Mouse (Mus musculus): Measurements from ENCODE around the gene Zfp541. TPM values are rescaled to one million over a fixed set of nuclear protein-coding genes. Genes with fewer than 3 reads are reported as not detected.

Zfp541 gene
- polyA plus RNA-seq, 1 experiment from 2014 or later = not detected

DNA sequence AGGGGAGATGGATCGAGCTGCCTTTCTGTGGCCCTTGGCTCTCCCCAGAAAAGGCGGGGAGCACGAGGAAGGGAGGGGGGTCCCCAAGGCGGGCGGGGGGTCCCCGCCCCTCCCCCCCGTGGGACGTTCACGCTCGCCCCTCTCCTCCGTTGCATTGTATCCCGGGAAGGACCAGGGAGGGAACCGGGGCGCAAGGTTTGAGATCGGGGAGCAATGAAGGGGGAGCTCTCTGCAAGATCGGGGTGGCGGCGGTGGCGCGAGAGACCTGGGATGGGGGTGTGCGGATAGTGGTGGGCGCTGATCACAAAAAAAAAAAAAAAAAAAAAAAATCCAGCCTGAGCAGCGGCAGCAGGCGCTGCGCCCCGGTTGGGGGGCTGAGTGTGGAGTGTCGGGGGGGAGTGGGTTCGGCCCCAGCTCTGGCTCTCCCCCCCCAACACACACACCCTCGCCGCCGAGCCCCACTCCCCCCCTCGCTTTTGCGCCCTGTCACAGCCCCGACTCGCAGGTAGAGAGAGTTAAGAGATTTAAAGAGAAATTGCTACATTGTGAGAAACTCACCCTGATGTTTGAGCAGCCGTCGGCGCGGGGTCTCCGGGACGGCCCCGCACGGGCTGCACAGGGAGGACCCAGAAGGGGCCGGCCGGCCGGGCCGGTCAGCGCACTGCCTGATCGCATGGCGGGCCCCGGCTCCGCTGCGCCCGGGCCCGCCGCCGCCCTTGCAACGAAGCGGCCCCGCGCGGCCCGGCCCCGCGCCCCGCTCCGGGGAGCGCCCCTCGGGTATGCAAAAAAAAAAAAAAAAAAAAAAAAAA lies 14.1 kb upstream of the Zfp541 start, which contains the start of gene Bicra:
Bicra (minus strand) TSS at position 584 of the 809 bp plus-strand sequence.
- Histone ChIP-seq H3K9me3 (no peaks in the 10 kb centered on the region), H3K36me3 (no peaks in the 10 kb centered on the region), H3K4me3 (peak within 1 kb of the TSS; percentile 84), H3K27me3 (ENCODE audit: insufficient read depth, poor library complexity, severe bottlenecking) (no peaks in the 10 kb centered on the region), H3K4me1 (peaks cover 59% of the 10 kb centered on the region), H3K27ac (peak within 1 kb of the TSS; percentile 97)
- under 1% methylated on average over 61 of the region's 69 CpGs for WGBS
- DNase-seq (ENCODE audit: low spot score) = peak; percentile 89

DNA sequence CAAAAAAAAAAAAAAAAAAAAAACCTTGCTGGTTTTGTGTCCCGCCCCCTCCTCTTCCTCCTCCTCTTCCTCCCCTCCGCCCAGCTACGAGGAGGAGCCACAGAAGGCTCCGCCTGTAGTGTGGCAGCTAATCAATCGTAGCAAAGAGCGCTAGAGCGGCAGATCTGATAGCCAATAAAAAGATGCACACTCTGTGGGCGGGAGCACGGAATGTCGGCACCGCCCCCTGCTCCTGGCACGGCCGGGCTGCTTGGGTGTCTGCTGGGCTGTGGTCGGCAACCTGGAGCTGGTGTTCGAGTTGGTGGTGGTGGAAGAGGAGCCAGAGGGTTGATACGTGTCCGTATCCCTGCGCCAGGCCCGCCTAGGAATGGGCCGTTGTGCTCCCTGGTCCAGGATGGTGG lies 13.4 kb upstream of the Zfp541 start:
- DNase-seq (ENCODE audit: low spot score) = peak; percentile 98
- 1% methylated on average over 19 of the region's 20 CpGs for WGBS
- no peaks in the 10 kb centered on the region for H3K36me3 ChIP-seq
- peak overlapping the region; percentile 97 for H3K27ac ChIP-seq
- H3K4me1 ChIP-seq = peaks cover 55% of the 10 kb centered on the region
- H3K27me3 ChIP-seq (ENCODE audit: insufficient read depth, poor library complexity, severe bottlenecking) = no peaks in the 10 kb centered on the region
- H3K9me3 ChIP-seq = no peaks in the 10 kb centered on the region
- H3K4me3 ChIP-seq = peak overlapping the region; percentile 84

DNA sequence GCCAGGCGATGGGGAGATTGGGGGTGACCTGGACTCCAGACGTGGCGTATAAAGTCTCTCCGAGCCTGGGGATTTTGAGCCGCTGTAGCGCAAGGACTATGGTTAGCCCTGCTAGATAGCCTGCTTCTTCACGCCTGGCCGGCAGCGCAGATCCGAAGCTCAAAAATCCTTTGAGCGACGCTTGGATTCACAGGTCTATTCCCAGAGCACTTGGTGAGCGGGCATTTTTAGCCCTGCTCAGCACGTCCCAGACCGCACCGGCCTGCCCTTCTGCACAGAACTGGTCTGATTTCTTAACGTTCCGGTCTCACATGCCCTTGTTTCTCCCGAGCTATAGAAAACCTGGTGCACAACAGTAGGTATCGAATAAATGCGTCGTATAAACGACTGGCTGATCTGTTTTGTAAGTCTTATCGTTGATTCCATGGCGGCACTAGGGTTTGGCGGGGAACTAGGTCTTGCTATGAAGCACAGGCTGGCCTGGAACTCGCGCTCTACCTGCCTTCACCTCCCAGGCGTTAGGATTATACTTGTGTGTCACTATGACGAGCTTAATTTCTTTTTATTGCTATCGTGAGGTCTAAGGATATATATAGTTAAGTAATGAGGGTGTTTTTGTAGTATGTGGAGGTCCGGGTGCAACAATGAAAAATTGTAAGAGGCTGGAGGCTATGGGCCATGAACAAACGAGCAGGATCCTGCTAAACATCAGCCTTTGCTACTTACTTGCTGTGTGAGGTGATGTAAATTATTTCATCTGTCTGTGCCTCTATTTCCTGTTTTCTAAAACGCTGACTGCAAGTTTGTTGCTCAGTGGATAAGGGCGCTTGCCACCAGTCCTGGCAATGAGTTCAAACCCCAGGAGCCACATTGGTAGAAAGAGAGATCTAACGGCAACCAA lies 12.7 kb upstream of the Zfp541 start:
- WGBS = 9% methylated on average over 36 of the region's 36 CpGs
- DNase-seq (ENCODE audit: low spot score) = peak; percentile 78
- H3K27me3 ChIP-seq (ENCODE audit: insufficient read depth, poor library complexity, severe bottlenecking) = no peaks in the 10 kb centered on the region
- no peaks in the 10 kb centered on the region for H3K36me3 ChIP-seq
- peak overlapping the region; percentile 97 for H3K27ac ChIP-seq
- H3K4me1 ChIP-seq = peaks cover 51% of the 10 kb centered on the region
- no peaks in the 10 kb centered on the region for H3K9me3 ChIP-seq
- H3K4me3 ChIP-seq = peak overlapping the region; percentile 84

DNA sequence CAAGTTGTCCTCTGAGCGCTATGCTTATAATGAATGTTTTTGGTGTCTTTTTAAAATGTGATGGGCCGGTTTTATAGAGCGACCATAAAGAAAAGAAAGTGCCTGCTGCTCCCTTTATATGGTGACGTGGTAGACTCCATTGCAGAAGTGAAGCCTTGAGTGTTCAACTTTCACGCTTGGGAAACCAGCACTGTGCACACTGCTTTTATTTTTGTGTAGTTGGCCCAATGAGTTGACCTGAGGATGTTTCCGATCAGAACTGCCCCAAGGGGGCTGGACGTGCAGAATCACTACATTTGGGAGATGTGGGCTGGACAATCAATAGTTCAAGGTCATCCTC lies 12.1 kb upstream of the Zfp541 start:
- Histone ChIP-seq H3K4me3 (peak overlapping the region; percentile 84), H3K36me3 (no peaks in the 10 kb centered on the region), H3K4me1 (peaks cover 46% of the 10 kb centered on the region), H3K9me3 (no peaks in the 10 kb centered on the region), H3K27ac (no peak overlapping the region), H3K27me3 (ENCODE audit: insufficient read depth, poor library complexity, severe bottlenecking) (no peaks in the 10 kb centered on the region)
- no peak for DNase-seq (ENCODE audit: low spot score)
- WGBS = 81% methylated on average over 7 of the region's 7 CpGs

DNA sequence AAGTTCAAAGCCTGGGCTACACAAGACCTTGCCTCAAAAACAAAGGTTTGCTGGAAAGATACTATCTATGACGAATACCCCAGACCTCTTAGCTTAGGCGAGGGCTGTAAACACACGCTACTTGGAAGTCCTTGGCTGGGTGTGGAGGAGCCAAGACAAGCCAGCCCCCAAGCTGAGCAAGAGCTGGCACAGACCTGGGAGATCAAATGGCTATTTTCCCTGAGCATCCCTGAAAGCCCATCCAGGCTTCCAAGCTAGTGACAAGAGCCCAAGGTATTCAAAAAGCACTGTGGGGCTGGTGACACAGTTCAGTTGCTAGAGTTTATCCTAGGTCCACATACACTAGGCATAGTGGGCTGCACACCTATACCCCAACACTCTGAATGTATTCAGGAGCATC lies 11.0 kb upstream of the Zfp541 start:
- no peaks in the 10 kb centered on the region for H3K9me3 ChIP-seq
- H3K27ac ChIP-seq = no peak overlapping the region
- no peak overlapping the region for H3K4me3 ChIP-seq
- WGBS = 86% methylated on average over 3 of the region's 3 CpGs
- no peak for DNase-seq (ENCODE audit: low spot score)
- no peaks in the 10 kb centered on the region for H3K36me3 ChIP-seq
- H3K27me3 ChIP-seq (ENCODE audit: insufficient read depth, poor library complexity, severe bottlenecking) = no peaks in the 10 kb centered on the region
- H3K4me1 ChIP-seq = peaks cover 36% of the 10 kb centered on the region

DNA sequence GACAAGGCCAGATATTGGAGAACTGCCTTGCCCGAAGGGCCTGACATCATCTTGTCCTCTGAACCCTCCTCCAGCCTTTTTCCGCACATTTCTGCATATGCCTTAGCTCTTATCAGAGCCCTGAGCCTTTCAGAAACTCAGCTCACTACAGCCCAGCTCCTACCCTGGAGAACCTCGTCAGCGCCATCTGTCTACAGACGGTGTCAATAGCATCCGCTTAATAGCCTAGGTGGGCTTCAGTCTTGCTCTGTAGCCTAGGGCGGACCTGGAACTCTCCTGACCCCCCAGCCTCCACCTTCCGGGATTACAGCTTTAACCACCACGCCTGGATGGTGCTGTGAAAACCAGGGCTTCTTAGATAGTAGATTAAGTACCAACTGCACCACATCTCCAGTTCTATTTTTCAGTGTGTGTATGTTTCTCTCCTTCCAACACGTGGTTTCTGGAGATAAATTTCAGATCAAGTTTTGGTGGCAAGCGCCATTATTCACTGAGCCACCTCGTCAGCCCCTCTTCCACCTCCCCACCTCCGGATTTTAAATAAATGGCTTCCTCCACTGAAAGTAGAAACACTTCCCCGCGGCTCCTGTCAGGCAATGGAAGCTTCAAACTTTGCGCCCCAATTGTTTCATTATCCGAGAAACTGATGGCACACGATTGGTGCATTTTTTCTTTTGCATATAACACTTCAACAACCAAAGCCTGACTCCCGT lies 9.6 kb upstream of the Zfp541 start:
- peak overlapping the region; percentile 85 for H3K27ac ChIP-seq
- WGBS = 5% methylated on average over 19 of the region's 19 CpGs
- H3K9me3 ChIP-seq = no peaks in the 10 kb centered on the region

DNA sequence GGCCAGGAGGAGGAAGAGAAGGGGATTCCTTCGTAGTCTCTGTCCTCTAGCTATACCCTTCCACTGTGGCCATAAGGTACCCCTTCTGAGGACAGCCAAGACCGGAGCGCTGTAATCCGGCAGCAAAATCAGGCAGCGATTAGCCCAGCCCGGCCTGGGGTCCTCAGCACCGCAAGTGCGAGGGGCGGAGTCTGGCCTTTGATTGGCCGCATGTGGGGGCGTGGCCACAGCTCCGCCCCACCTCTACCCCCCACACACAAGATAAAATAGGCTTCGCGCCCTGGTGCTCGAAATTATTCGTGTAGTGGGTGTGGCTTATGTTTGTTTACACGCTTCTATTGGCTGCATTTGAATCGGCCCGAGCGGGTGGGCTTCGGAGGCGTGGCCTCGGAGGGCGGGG lies 8.9 kb upstream of the Zfp541 start:
- H3K9me3 ChIP-seq = no peaks in the 10 kb centered on the region
- H3K27ac ChIP-seq = peak overlapping the region; percentile 85
- peak; percentile 98 for DNase-seq (ENCODE audit: low spot score)
- peaks cover 23% of the 10 kb centered on the region for H3K4me1 ChIP-seq
- H3K27me3 ChIP-seq (ENCODE audit: insufficient read depth, poor library complexity, severe bottlenecking) = no peaks in the 10 kb centered on the region
- no peaks in the 10 kb centered on the region for H3K36me3 ChIP-seq
- under 1% methylated on average over 24 of the region's 24 CpGs for WGBS
- H3K4me3 ChIP-seq = peak overlapping the region; percentile 62

More for the DNA sequence above, 9.6 kb upstream of the Zfp541 start:
- DNase-seq (ENCODE audit: low spot score) = peak; percentile 93
- peaks cover 23% of the 10 kb centered on the region for H3K4me1 ChIP-seq
- H3K36me3 ChIP-seq = no peaks in the 10 kb centered on the region
- no peaks in the 10 kb centered on the region for H3K27me3 ChIP-seq (ENCODE audit: insufficient read depth, poor library complexity, severe bottlenecking)
- H3K4me3 ChIP-seq = peak overlapping the region; percentile 62

DNA sequence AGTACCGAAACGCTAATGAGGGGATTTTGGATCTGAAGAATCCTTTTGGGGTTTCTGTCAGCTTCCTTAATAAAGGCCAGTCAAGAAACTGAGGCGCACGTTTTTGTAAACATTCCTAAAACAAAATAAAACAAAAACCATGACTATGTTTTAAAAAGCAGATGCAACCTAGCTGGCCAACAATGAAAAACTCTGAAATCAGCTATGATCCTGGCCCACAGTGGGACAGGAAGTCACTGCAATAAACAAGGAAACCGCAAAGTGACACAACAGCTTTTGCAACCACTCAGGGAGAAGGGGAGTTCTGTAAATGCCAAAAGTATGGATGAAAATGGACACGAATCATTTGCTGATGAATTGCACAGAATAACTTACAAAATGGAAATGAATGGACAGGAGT lies 8.5 kb upstream of the Zfp541 start:
- no peak overlapping the region for H3K27ac ChIP-seq
- H3K9me3 ChIP-seq = no peaks in the 10 kb centered on the region
- H3K4me3 ChIP-seq = peak overlapping the region; percentile 62
- H3K4me1 ChIP-seq = peaks cover 23% of the 10 kb centered on the region
- no peak for DNase-seq (ENCODE audit: low spot score)
- 16% methylated on average over 6 of the region's 6 CpGs for WGBS
- H3K36me3 ChIP-seq = no peaks in the 10 kb centered on the region
- H3K27me3 ChIP-seq (ENCODE audit: insufficient read depth, poor library complexity, severe bottlenecking) = no peaks in the 10 kb centered on the region

DNA sequence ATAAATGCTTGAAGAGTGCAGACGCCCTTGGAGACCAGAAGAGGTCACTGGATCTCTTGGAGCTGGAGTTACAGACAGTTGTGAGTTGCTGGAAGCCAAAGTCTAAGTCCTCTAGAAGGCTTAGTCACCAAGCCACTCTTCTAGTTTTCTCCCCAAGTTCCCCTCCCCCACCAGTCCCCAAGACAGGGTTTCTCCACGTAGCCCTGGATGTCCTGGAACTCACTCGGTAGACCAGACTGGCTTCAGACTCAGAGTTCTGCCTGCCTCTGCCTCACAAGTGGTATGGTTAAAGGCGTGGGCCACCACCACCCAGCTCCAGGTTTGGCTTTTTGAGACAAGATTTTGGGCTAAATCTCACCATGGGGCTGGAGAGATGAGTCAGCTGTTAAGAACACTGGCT lies 6.6 kb upstream of the Zfp541 start:
- no peaks in the 10 kb centered on the region for H3K9me3 ChIP-seq
- 60% methylated on average over 4 of the region's 4 CpGs for WGBS
- no peak for DNase-seq (ENCODE audit: low spot score)
- H3K4me1 ChIP-seq = peaks cover 11% of the 10 kb centered on the region
- H3K27ac ChIP-seq = no peak overlapping the region
- H3K27me3 ChIP-seq (ENCODE audit: insufficient read depth, poor library complexity, severe bottlenecking) = peaks cover 3% of the 10 kb centered on the region; the same call in 1 of the 2 replicates
- no peak overlapping the region for H3K4me3 ChIP-seq
- no peaks in the 10 kb centered on the region for H3K36me3 ChIP-seq

DNA sequence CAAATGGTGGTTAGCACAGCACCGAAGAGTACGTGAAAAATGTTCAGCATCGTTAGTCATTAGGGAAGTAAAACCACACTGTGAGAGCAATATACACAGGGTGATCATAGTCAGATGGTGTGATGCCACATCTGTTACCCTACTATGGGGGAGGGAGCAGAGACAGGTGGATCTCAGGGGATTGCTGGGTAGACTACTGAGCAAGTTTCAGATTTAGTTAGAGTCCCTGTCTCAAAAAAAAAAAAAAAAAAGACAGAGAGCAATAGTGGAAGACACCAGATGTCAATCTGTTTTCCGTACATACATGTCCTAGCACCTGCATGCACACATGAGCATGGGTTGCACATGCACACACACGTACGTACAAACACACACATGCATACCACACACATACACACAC lies 5.9 kb upstream of the Zfp541 start:
- peaks cover 7% of the 10 kb centered on the region for H3K4me1 ChIP-seq
- WGBS = 84% methylated on average over 6 of the region's 6 CpGs
- no peak overlapping the region for H3K27ac ChIP-seq
- no peak overlapping the region for H3K4me3 ChIP-seq
- no peaks in the 10 kb centered on the region for H3K36me3 ChIP-seq
- H3K27me3 ChIP-seq (ENCODE audit: insufficient read depth, poor library complexity, severe bottlenecking) = peaks cover 10% of the 10 kb centered on the region
- no peak for DNase-seq (ENCODE audit: low spot score)
- H3K9me3 ChIP-seq = no peaks in the 10 kb centered on the region

DNA sequence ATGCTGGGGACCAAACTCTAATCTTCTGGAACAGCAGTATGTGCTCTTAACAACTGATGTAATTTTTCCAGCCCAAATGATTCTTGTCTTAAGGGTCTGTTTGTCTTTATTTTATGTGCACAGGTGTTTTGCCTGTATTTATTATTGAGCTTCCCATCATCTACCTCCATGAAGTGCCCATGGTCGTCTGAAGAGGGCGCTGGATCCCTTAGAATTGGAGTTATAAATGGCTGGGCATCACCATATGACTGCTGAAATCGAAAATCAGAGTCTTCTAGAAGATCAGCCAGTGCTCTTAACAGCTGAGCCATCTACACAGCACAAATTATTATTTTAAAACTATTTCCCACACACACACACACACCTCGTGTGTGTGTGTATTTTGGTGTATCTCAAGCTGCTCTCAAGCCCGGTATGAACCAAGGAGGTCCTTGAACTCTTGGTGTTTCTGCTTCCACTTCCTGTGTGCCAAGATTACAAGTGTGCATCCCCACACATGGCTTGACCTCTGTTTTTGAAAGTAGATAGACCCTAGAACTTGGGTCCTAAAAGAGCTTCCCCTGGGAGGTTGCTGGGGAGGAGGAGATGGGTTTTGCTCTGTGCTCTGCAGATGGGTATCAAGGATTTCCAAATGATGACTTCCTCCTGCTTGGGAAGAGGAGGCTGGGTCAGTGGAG lies 5.0 kb upstream of the Zfp541 start:
- no peak overlapping the region for H3K27ac ChIP-seq
- 23% methylated on average over 5 of the region's 5 CpGs for WGBS
- DNase-seq (ENCODE audit: low spot score) = no peak

DNA sequence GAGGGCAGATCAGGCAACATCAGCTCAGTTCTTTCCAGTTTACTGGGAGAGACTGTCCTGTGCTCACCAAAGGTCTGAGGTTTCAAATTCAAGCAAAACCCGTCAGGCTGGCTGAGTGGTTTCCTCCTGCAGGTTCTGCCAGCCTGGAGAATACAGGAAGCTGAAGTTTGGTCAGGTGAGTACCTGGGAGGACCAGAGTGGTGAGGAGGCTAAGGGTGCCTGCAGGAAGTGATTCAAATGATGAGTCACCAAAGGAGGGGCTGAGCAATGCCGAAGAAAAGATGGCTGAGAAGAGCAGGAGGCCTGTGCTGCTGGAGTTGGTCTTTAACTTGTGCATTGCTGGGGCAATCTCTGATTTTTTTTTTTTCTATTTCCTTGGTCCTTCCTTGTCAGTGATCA lies 4.5 kb upstream of the Zfp541 start:
- H3K36me3 ChIP-seq = no peaks in the 10 kb centered on the region
- no peak overlapping the region for H3K4me3 ChIP-seq
- H3K9me3 ChIP-seq = peaks cover 8% of the 10 kb centered on the region; the same call in 1 of the 2 replicates
- DNase-seq (ENCODE audit: low spot score) = no peak
- WGBS = 42% methylated on average over 2 of the region's 2 CpGs
- H3K4me1 ChIP-seq = peaks cover 6% of the 10 kb centered on the region; the same call in 1 of the 2 replicates
- H3K27ac ChIP-seq = no peak overlapping the region
- H3K27me3 ChIP-seq (ENCODE audit: insufficient read depth, poor library complexity, severe bottlenecking) = peaks cover 24% of the 10 kb centered on the region

More for the DNA sequence above, 5.0 kb upstream of the Zfp541 start:
- Histone ChIP-seq H3K27me3 (ENCODE audit: insufficient read depth, poor library complexity, severe bottlenecking) (peaks cover 19% of the 10 kb centered on the region), H3K4me3 (no peak overlapping the region), H3K36me3 (no peaks in the 10 kb centered on the region), H3K9me3 (peaks cover 3% of the 10 kb centered on the region; the same call in 1 of the 2 replicates), H3K4me1 (peaks cover 10% of the 10 kb centered on the region)

Data from heart, embryonic 10.5 days (tissue).